Mouse (Mus musculus): ENCODE data around the gene Ces1a. TPM values are rescaled to one million over a fixed set of nuclear protein-coding genes. Genes with fewer than 3 reads are reported as not detected.

Ces1a gene
- total and polyA plus RNA-seq, 2 experiments from 2014 or later: not detected

GRCm38 (mm10) chr8:93063416-93064117 is 15.6 kb upstream of the Ces1a start:
- no peaks in the 10 kb centered on the region for H3K36me3 ChIP-seq (ENCODE audit: insufficient read depth, low read length)
- H3K4me1 ChIP-seq (ENCODE audit: insufficient read depth, low read length): no peaks in the 10 kb centered on the region
- no peak for ATAC-seq
- H3K4me2 ChIP-seq (ENCODE audit: low read depth, low read length): no peak overlapping the region
- DNase-seq (ENCODE audit: low spot score): no peak
- no peak overlapping the region for H3K27ac ChIP-seq
- H3K9ac ChIP-seq (replicated peaks; ENCODE audit: low read length): no peak overlapping the region
- WGBS: 51% methylated on average over 3 of the region's 3 CpGs
- no peak overlapping the region for H3K4me3 ChIP-seq (ENCODE audit: low read length)
- no peaks in the 10 kb centered on the region for H3K27me3 ChIP-seq (ENCODE audit: insufficient read depth, low read length)
- H3K9me3 ChIP-seq (ENCODE audit: low read length): no peaks in the 10 kb centered on the region
- no peak for TF ChIP-seq CTCF (IDR thresholded peaks at IDR 0.05; ENCODE audit: low read depth)

GRCm38 (mm10) chr8:93059185-93059584 is 11.2 kb upstream of the Ces1a start:
- Histone ChIP-seq H3K9me3 (ENCODE audit: low read length) (no peaks in the 10 kb centered on the region), H3K36me3 (ENCODE audit: insufficient read depth, low read length) (no peaks in the 10 kb centered on the region), H3K27ac (no peak overlapping the region), H3K27me3 (ENCODE audit: insufficient read depth, low read length) (no peaks in the 10 kb centered on the region), H3K9ac (replicated peaks; ENCODE audit: low read length) (no peak overlapping the region), H3K4me3 (ENCODE audit: low read length) (no peak overlapping the region), H3K4me1 (ENCODE audit: insufficient read depth, low read length) (no peaks in the 10 kb centered on the region), H3K4me2 (ENCODE audit: low read depth, low read length) (no peak overlapping the region)
- peak; percentile 88 for TF ChIP-seq CTCF (IDR thresholded peaks at IDR 0.05; ENCODE audit: low read depth)
- ATAC-seq: no peak
- WGBS: 21% methylated on average over 2 of the region's 2 CpGs
- peak; percentile 82 for DNase-seq (ENCODE audit: low spot score)

GRCm38 (mm10) chr8:93055238-93055637 is 7.2 kb upstream of the Ces1a start:
- WGBS: 69% methylated on average over 2 of the region's 2 CpGs
- Histone ChIP-seq H3K4me2 (ENCODE audit: low read depth, low read length) (no peak overlapping the region), H3K36me3 (ENCODE audit: insufficient read depth, low read length) (no peaks in the 10 kb centered on the region), H3K9ac (replicated peaks; ENCODE audit: low read length) (no peak overlapping the region), H3K27ac (no peak overlapping the region), H3K4me3 (ENCODE audit: low read length) (no peak overlapping the region), H3K4me1 (ENCODE audit: insufficient read depth, low read length) (no peaks in the 10 kb centered on the region), H3K9me3 (ENCODE audit: low read length) (no peaks in the 10 kb centered on the region), H3K27me3 (ENCODE audit: insufficient read depth, low read length) (no peaks in the 10 kb centered on the region)
- no peak for DNase-seq (ENCODE audit: low spot score)
- no peak for ATAC-seq
- no peak for TF ChIP-seq CTCF (IDR thresholded peaks at IDR 0.05; ENCODE audit: low read depth)

- Histone ChIP-seq H3K27ac (no peak overlapping the region), H3K27me3 (ENCODE audit: insufficient read depth, low read length) (no peaks in the 10 kb centered on the region), H3K9ac (replicated peaks; ENCODE audit: low read length) (no peak overlapping the region), H3K4me1 (ENCODE audit: insufficient read depth, low read length) (no peaks in the 10 kb centered on the region), H3K9me3 (ENCODE audit: low read length) (no peaks in the 10 kb centered on the region), H3K4me3 (ENCODE audit: low read length) (no peak overlapping the region), H3K36me3 (ENCODE audit: insufficient read depth, low read length) (no peaks in the 10 kb centered on the region), H3K4me2 (ENCODE audit: low read depth, low read length) (no peak overlapping the region)
- TF ChIP-seq CTCF (IDR thresholded peaks at IDR 0.05; ENCODE audit: low read depth): peak; percentile 29
- ATAC-seq (no peak), DNase-seq (ENCODE audit: low spot score) (no peak)
- 61% methylated on average over 4 of the region's 4 CpGs for WGBS
Measured at GRCm38 (mm10) chr8:93048510-93049416, 771 bp upstream of the Ces1a start.

GRCm38 (mm10) chr8:93043083-93043482 is 4.9 kb downstream of the Ces1a start:
- WGBS: 52% methylated on average over 1 of the region's 1 CpGs

GRCm38 (mm10) chr8:93040776-93041567 is 7.0 kb downstream of the Ces1a start:
- no peaks in the 10 kb centered on the region for H3K36me3 ChIP-seq (ENCODE audit: insufficient read depth, low read length)
- no peak overlapping the region for H3K4me3 ChIP-seq (ENCODE audit: low read length)
- 85% methylated on average over 4 of the region's 4 CpGs for WGBS
- ATAC-seq (no peak), DNase-seq (ENCODE audit: low spot score) (no peak)
- no peaks in the 10 kb centered on the region for H3K4me1 ChIP-seq (ENCODE audit: insufficient read depth, low read length)
- no peaks in the 10 kb centered on the region for H3K27me3 ChIP-seq (ENCODE audit: insufficient read depth, low read length)
- H3K27ac ChIP-seq: no peak overlapping the region
- H3K9ac ChIP-seq (replicated peaks; ENCODE audit: low read length): no peak overlapping the region
- TF ChIP-seq CTCF (IDR thresholded peaks at IDR 0.05; ENCODE audit: low read depth): no peak
- no peaks in the 10 kb centered on the region for H3K9me3 ChIP-seq (ENCODE audit: low read length)
- no peak overlapping the region for H3K4me2 ChIP-seq (ENCODE audit: low read depth, low read length)

More at GRCm38 (mm10) chr8:93043083-93043482, 4.9 kb downstream of the Ces1a start:
- Histone ChIP-seq H3K9ac (replicated peaks; ENCODE audit: low read length) (no peak overlapping the region), H3K4me3 (ENCODE audit: low read length) (no peak overlapping the region), H3K4me2 (ENCODE audit: low read depth, low read length) (no peak overlapping the region), H3K27ac (no peak overlapping the region), H3K9me3 (ENCODE audit: low read length) (no peaks in the 10 kb centered on the region), H3K36me3 (ENCODE audit: insufficient read depth, low read length) (no peaks in the 10 kb centered on the region), H3K4me1 (ENCODE audit: insufficient read depth, low read length) (no peaks in the 10 kb centered on the region), H3K27me3 (ENCODE audit: insufficient read depth, low read length) (no peaks in the 10 kb centered on the region)
- no peak for ATAC-seq
- no peak for TF ChIP-seq CTCF (IDR thresholded peaks at IDR 0.05; ENCODE audit: low read depth)
- DNase-seq (ENCODE audit: low spot score): no peak

Data from hindbrain, postnatal 0 days (tissue).